ENCODE assay signal across 11 mouse cellular contexts in genomic region chr17:25575208-25575971, GRCm38 (mm10). TPM values are rescaled to one million over a fixed set of nuclear protein-coding genes. Genes with fewer than 3 reads are reported as not detected.
DNase-seq lines count a peak whose midpoint lies in the region; ATAC-seq and TF ChIP-seq lines count a peak whose summit lies in the region.
"Had no signal": no experiment of that assay in that cellular context is flagged by ENCODE, and none has a peak within 500 bp of the region (broad histone marks: within the 10 kb centered on the region; RNA-seq: fewer than 3 reads in every experiment).

No protein-coding gene starts in this region.

- H3K9ac ChIP-seq in forebrain, postnatal 0 days = no peak overlapping the region

- no peak for ATAC-seq in forebrain, postnatal 0 days
- ATAC-seq in inflammation-experienced regulatory T-cells, adult 6 months = no peak

- no peak overlapping the region for H3K4me3 ChIP-seq in forebrain, postnatal 0 days (ENCODE audit: low read depth, low read length)
- no peak overlapping the region for H3K4me3 ChIP-seq in forebrain, embryonic 10.5 days

- no peak overlapping the region for H3K4me2 ChIP-seq in forebrain, postnatal 0 days (ENCODE audit: low read depth)

- H3K36me3 ChIP-seq in forebrain, postnatal 0 days (ENCODE audit: insufficient read depth) = no peaks in the 10 kb centered on the region
- H3K36me3 ChIP-seq in forebrain, embryonic 10.5 days (replicated peaks) = 0 out of 2 replicates have a peak, but pooled peaks cover 3% of the 10 kb centered on the region

- intact Hi-C loops in heart, postnatal 10 days (cut with DNase I) = no loop called here

- 0 out of 2 replicates have a peak, but pooled peaks cover 6% of the 10 kb centered on the region for H3K4me1 ChIP-seq in forebrain, postnatal 0 days (ENCODE audit: insufficient read depth)
- peaks cover 50% of the 10 kb centered on the region for H3K4me1 ChIP-seq in forebrain, embryonic 10.5 days

- no peak for TF ChIP-seq CTCF in forebrain, postnatal 0 days (IDR thresholded peaks at IDR 0.05; ENCODE audit: low read depth)

- WGBS in forebrain, postnatal 0 days = 55% methylated on average over 12 of the region's 12 CpGs
- WGBS in forebrain, embryonic 10.5 days = 83% methylated on average over 12 of the region's 12 CpGs

- no peaks in the 10 kb centered on the region for H3K9me3 ChIP-seq in forebrain, postnatal 0 days (ENCODE audit: low read length)
- H3K9me3 ChIP-seq in forebrain, embryonic 10.5 days = no peaks in the 10 kb centered on the region

- DNase-seq in forebrain, postnatal 0 days = peak; percentile 31
- no peak for DNase-seq in forebrain, embryonic 10.5 days (ENCODE audit: extremely low spot score, low spot score)
- peak; percentile 70 for DNase-seq in layer of hippocampus, adult 11-12 months (ENCODE audit: low spot score)
- DNase-seq in layer of hippocampus, adult 9-10 months (ENCODE audit: low spot score) = no peak
- DNase-seq in B cell, adult 2 months = peak; percentile 27 to 28
- peak; percentile 78 to 84 for DNase-seq in heart, postnatal 10 days
- DNase-seq in cerebellum, postnatal 36 days = no peak
- DNase-seq: adrenal gland, postnatal 14 days; lung, adult 2 months; midbrain, embryonic 14.5 days had no signal

- no peak overlapping the region for H3K27ac ChIP-seq in forebrain, postnatal 0 days (ENCODE audit: low read depth, low read length)
- H3K27ac ChIP-seq in forebrain, embryonic 10.5 days = no peak overlapping the region

- no peaks in the 10 kb centered on the region for H3K27me3 ChIP-seq in forebrain, postnatal 0 days (ENCODE audit: insufficient read depth, low read length)
- H3K27me3 ChIP-seq in forebrain, embryonic 10.5 days (ENCODE audit: poor library complexity, severe bottlenecking) = peaks cover 60% of the 10 kb centered on the region

RNA-seq across cellular contexts. Expression of gene Lmf1, which starts 3.5 kb away (rescaled TPM):
- total RNA-seq in forebrain, postnatal 0 days (2014; rRNA removed) = 21.5 and 28.1 TPM in 2 replicates
- polyA plus RNA-seq in forebrain, postnatal 0 days (2015; fragmentation: Nextera tagmentation; extraction: Ambion mirVana) = 13.9 and 17.8 TPM in 2 replicates
- 22.0 and 24.0 TPM in 2 replicates for polyA plus RNA-seq in forebrain, embryonic 10.5 days (2016; fragmentation: Nextera tagmentation; extraction: Ambion mirVana)
- total RNA-seq in heart, postnatal 10 days (2021) = 10 to 100 TPM; 25.4 to 27.0 TPM
- 10 to 100 TPM; 11.3 to 19.4 (median 16.5) TPM for polyA plus RNA-seq in inflammation-experienced regulatory T-cells, adult 6 months (2017; shearing (Covaris generic))

RNA-seq across cellular contexts. Expression of gene Sox8, which starts 4.9 kb away (rescaled TPM):
- 26.6 and 27.4 TPM in 2 replicates for total RNA-seq in forebrain, postnatal 0 days (2014; rRNA removed)
- 20.8 and 22.6 TPM in 2 replicates for polyA plus RNA-seq in forebrain, postnatal 0 days (2015; fragmentation: Nextera tagmentation; extraction: Ambion mirVana)
- 10.9 and 12.1 TPM in 2 replicates for polyA plus RNA-seq in forebrain, embryonic 10.5 days (2016; fragmentation: Nextera tagmentation; extraction: Ambion mirVana)
- under 1 TPM; 0.72 to 0.93 TPM for total RNA-seq in heart, postnatal 10 days (2021)
- polyA plus RNA-seq in inflammation-experienced regulatory T-cells, adult 6 months (2017; shearing (Covaris generic)) = not detected

Comparison
In these comparisons a context has a peak if more than half of its experiments do, and no peak if none do; other contexts are left out.
1. DNase-seq: peak in forebrain, postnatal 0 days (single experiment), layer of hippocampus, adult 11-12 months (single experiment), B cell, adult 2 months (2 of 2) and heart, postnatal 10 days (2 of 2); none in forebrain, embryonic 10.5 days (single experiment), layer of hippocampus, adult 9-10 months (single experiment) and cerebellum, postnatal 36 days (0 of 2).
2. RNA of gene Sox8, which starts 4.9 kb away (polyA plus RNA-seq): 20.8 to 22.6 TPM in forebrain, postnatal 0 days and 10.9 to 12.1 TPM in forebrain, embryonic 10.5 days; not detected in inflammation-experienced regulatory T-cells, adult 6 months; every median in the first group is over 10 times any median in the second.